Mouse (Mus musculus): ENCODE results near the gene Cnga2.
"Not testable (repeated sequence)": the region's sequence is repeated elsewhere in the genome, so short reads cannot be mapped to it uniquely, and the experiment has no call there.

Cnga2 gene

GRCm38 (mm10) chrX:71972686-71973085 is 19.0 kb upstream of the Cnga2 start, which contains the start of gene Fate1:
TSS of gene Fate1 (plus strand) at chrX:71972986.
- Histone ChIP-seq H3K36me3 (ENCODE audit: insufficient read depth, low read length) (no peaks in the 10 kb centered on the region), H3K4me1 (replicated peaks; ENCODE audit: low read depth, low read length) (no peaks in the 10 kb centered on the region), H3K9me3 (ENCODE audit: low read length) (no peaks in the 10 kb centered on the region), H3K27me3 (ENCODE audit: insufficient read depth, low read length) (no peaks in the 10 kb centered on the region), H3K4me3 (replicated peaks; ENCODE audit: low read length) (no peak within 1 kb of the TSS)
- TF ChIP-seq NANOG (IDR thresholded peaks at IDR 0.05; ENCODE audit: borderline replicate concordance, low read length) (no peak), POU5F1 (IDR thresholded peaks at IDR 0.05; ENCODE audit: borderline replicate concordance, low read length) (no peak), CTCF (conservative IDR thresholded peaks at IDR 0.05; ENCODE audit: low read length) (no peak)

DNA sequence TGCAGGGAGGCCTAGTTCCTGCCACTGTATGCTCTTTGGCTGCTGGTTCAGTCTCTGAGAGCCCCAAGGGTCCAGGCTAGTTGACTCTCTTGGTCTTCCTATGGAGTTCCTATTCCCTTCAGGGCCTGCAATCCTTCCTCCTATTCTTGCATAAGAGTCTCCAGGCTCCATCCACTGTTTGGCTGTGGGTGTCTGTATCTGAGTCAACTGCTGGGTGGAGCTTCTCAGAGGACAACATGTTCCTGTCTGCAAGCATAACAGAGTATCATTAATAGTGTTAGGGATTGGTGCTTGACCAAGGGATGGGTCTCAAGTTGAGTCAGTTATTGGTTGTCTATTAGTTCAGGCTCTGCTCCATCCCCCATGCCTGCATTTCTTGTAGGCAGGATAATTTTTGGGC is 14.0 kb upstream of the Cnga2 start:
- not testable (repeated sequence) for H3K4me1 ChIP-seq (replicated peaks; ENCODE audit: low read depth, low read length)

GRCm38 (mm10) chrX:71980443-71980842 is 11.2 kb upstream of the Cnga2 start:
- H3K4me3 ChIP-seq (replicated peaks; ENCODE audit: low read length), result no peak overlapping the region
- H3K36me3 ChIP-seq (ENCODE audit: insufficient read depth, low read length), result no peaks in the 10 kb centered on the region
- no peaks in the 10 kb centered on the region for H3K27me3 ChIP-seq (ENCODE audit: insufficient read depth, low read length)
- no peaks in the 10 kb centered on the region for H3K4me1 ChIP-seq (replicated peaks; ENCODE audit: low read depth, low read length)
- TF ChIP-seq POU5F1 (IDR thresholded peaks at IDR 0.05; ENCODE audit: borderline replicate concordance, low read length) (no peak), CTCF (conservative IDR thresholded peaks at IDR 0.05; ENCODE audit: low read length) (no peak), NANOG (IDR thresholded peaks at IDR 0.05; ENCODE audit: borderline replicate concordance, low read length) (no peak)
- no peaks in the 10 kb centered on the region for H3K9me3 ChIP-seq (ENCODE audit: low read length)

More for the DNA sequence above, 14.0 kb upstream of the Cnga2 start:
- not testable (repeated sequence) for H3K9me3 ChIP-seq (ENCODE audit: low read length); H3K36me3 ChIP-seq (ENCODE audit: insufficient read depth, low read length); H3K4me3 ChIP-seq (replicated peaks; ENCODE audit: low read length); H3K27me3 ChIP-seq (ENCODE audit: insufficient read depth, low read length)

DNA sequence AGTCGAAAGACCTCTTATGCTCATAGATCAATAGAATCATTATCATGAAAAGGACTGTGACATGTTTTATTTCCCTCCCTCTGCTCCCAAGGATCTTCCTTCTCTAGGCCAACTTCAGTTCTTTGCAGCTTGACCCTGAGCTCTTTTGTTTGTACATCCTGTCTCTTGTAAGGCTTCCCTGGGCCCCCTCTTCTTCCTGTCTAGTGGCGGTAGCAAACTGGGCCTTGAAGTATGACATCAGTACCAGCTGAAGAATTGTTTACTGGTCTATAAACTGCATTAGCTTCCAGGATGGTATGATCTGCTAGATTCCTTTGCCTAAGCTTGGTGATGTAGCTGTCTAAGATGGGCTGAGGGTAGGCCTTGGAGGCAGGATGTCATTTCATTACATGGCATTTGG is 10.3 kb upstream of the Cnga2 start:
- Histone ChIP-seq H3K27me3 (ENCODE audit: insufficient read depth, low read length) (no peaks in the 10 kb centered on the region), H3K4me1 (replicated peaks; ENCODE audit: low read depth, low read length) (no peaks in the 10 kb centered on the region), H3K4me3 (replicated peaks; ENCODE audit: low read length) (no peak overlapping the region), H3K36me3 (ENCODE audit: insufficient read depth, low read length) (no peaks in the 10 kb centered on the region), H3K9me3 (ENCODE audit: low read length) (no peaks in the 10 kb centered on the region)
- TF ChIP-seq NANOG (IDR thresholded peaks at IDR 0.05; ENCODE audit: borderline replicate concordance, low read length) (no peak), POU5F1 (IDR thresholded peaks at IDR 0.05; ENCODE audit: borderline replicate concordance, low read length) (no peak), CTCF (conservative IDR thresholded peaks at IDR 0.05; ENCODE audit: low read length) (no peak)

GRCm38 (mm10) chrX:71983205-71983604 is 8.4 kb upstream of the Cnga2 start:
- H3K27me3 ChIP-seq (ENCODE audit: insufficient read depth, low read length), result no peaks in the 10 kb centered on the region
- H3K4me3 ChIP-seq (replicated peaks; ENCODE audit: low read length), result no peak overlapping the region
- TF ChIP-seq POU5F1 (IDR thresholded peaks at IDR 0.05; ENCODE audit: borderline replicate concordance, low read length), result no peak
- TF ChIP-seq NANOG (IDR thresholded peaks at IDR 0.05; ENCODE audit: borderline replicate concordance, low read length), result no peak
- TF ChIP-seq CTCF (conservative IDR thresholded peaks at IDR 0.05; ENCODE audit: low read length), result no peak

DNA sequence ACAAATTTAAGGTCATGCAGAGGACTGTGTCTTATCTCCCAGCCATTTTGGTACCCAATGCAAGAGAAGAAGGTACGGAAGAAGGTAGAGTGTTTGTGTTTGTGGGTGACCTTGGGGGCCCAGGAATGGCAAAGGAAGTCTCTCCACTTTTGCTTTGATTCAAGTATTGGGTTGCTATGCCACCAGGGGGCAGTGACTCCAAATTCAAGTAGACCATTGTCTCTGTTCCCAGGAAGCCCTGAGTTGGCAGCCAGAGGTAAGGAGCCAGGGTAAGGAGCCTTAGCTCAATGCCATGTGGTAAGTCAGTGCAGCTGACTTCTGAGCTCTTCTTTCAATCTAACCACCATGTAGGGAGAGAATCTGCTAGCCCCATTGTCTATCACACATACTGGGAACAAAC is 7.9 kb upstream of the Cnga2 start:
- Histone ChIP-seq H3K4me1 (replicated peaks; ENCODE audit: low read depth, low read length) (no peaks in the 10 kb centered on the region), H3K36me3 (ENCODE audit: insufficient read depth, low read length) (no peaks in the 10 kb centered on the region), H3K27me3 (ENCODE audit: insufficient read depth, low read length) (no peaks in the 10 kb centered on the region), H3K4me3 (replicated peaks; ENCODE audit: low read length) (no peak overlapping the region), H3K9me3 (ENCODE audit: low read length) (no peaks in the 10 kb centered on the region)
- TF ChIP-seq CTCF (conservative IDR thresholded peaks at IDR 0.05; ENCODE audit: low read length), result peak; percentile 11; the same call in 1 of the 2 replicates
- TF ChIP-seq POU5F1 (IDR thresholded peaks at IDR 0.05; ENCODE audit: borderline replicate concordance, low read length), result no peak

More at GRCm38 (mm10) chrX:71983205-71983604, 8.4 kb upstream of the Cnga2 start:
- H3K9me3 ChIP-seq (ENCODE audit: low read length), result no peaks in the 10 kb centered on the region
- H3K4me1 ChIP-seq (replicated peaks; ENCODE audit: low read depth, low read length), result no peaks in the 10 kb centered on the region
- H3K36me3 ChIP-seq (ENCODE audit: insufficient read depth, low read length), result no peaks in the 10 kb centered on the region

DNA sequence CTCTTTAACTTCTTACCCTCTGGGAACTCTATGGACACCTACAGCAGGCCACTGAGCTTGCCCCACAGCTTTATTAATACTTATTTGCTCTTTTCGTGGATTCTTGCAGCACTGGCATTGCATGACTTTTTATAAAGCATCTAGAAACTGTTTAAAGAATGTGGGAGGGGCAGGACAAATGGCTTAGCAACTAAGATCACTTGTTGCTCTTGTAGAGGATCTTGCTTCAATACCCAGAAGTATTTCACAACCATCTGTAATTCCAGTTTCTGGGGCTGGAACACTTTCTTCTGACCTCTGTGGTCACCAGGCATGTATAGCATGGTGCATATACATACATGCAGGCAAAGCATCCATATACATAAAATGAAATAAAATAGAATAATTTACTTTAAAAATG is 4.3 kb downstream of the Cnga2 start:
- H3K36me3 ChIP-seq (ENCODE audit: insufficient read depth, low read length), result no peaks in the 10 kb centered on the region
- no peak overlapping the region for H3K4me3 ChIP-seq (replicated peaks; ENCODE audit: low read length)
- no peaks in the 10 kb centered on the region for H3K27me3 ChIP-seq (ENCODE audit: insufficient read depth, low read length)
- H3K4me1 ChIP-seq (replicated peaks; ENCODE audit: low read depth, low read length), result no peaks in the 10 kb centered on the region
- H3K9me3 ChIP-seq (ENCODE audit: low read length), result no peaks in the 10 kb centered on the region
- TF ChIP-seq POU5F1 (IDR thresholded peaks at IDR 0.05; ENCODE audit: borderline replicate concordance, low read length) (no peak), NANOG (IDR thresholded peaks at IDR 0.05; ENCODE audit: borderline replicate concordance, low read length) (no peak), CTCF (conservative IDR thresholded peaks at IDR 0.05; ENCODE audit: low read length) (no peak)

- no peak for TF ChIP-seq NANOG (IDR thresholded peaks at IDR 0.05; ENCODE audit: borderline replicate concordance, low read length)
- no peak for TF ChIP-seq POU5F1 (IDR thresholded peaks at IDR 0.05; ENCODE audit: borderline replicate concordance, low read length)
- TF ChIP-seq CTCF (conservative IDR thresholded peaks at IDR 0.05; ENCODE audit: low read length), result no peak
- no peaks in the 10 kb centered on the region for H3K4me1 ChIP-seq (replicated peaks; ENCODE audit: low read depth, low read length)
Measured at GRCm38 (mm10) chrX:72009930-72010329, 18.3 kb downstream of the Cnga2 start.

GRCm38 (mm10) chrX:72012236-72012635 is 20.6 kb downstream of the Cnga2 start:
- Histone ChIP-seq H3K36me3 (ENCODE audit: insufficient read depth, low read length) (no peaks in the 10 kb centered on the region), H3K27me3 (ENCODE audit: insufficient read depth, low read length) (no peaks in the 10 kb centered on the region), H3K9me3 (ENCODE audit: low read length) (no peaks in the 10 kb centered on the region), H3K4me1 (replicated peaks; ENCODE audit: low read depth, low read length) (no peaks in the 10 kb centered on the region), H3K4me3 (replicated peaks; ENCODE audit: low read length) (no peak overlapping the region)
- TF ChIP-seq POU5F1 (IDR thresholded peaks at IDR 0.05; ENCODE audit: borderline replicate concordance, low read length), result no peak
- no peak for TF ChIP-seq NANOG (IDR thresholded peaks at IDR 0.05; ENCODE audit: borderline replicate concordance, low read length)

More at GRCm38 (mm10) chrX:72009930-72010329, 18.3 kb downstream of the Cnga2 start:
- H3K9me3 ChIP-seq (ENCODE audit: low read length), result no peaks in the 10 kb centered on the region
- no peaks in the 10 kb centered on the region for H3K27me3 ChIP-seq (ENCODE audit: insufficient read depth, low read length)
- no peaks in the 10 kb centered on the region for H3K36me3 ChIP-seq (ENCODE audit: insufficient read depth, low read length)
- H3K4me3 ChIP-seq (replicated peaks; ENCODE audit: low read length), result no peak overlapping the region

Measured in E14TG2a.4 (cell line).